Mouse (Mus musculus): Measurements from ENCODE around the gene Rsrc2. TPM values are rescaled to one million over a fixed set of nuclear protein-coding genes. Genes with fewer than 3 reads are reported as not detected.

Gene Rsrc2
- total RNA-seq, 2 experiments from 2014 or later: 75.6 to 80.5 TPM

DNA sequence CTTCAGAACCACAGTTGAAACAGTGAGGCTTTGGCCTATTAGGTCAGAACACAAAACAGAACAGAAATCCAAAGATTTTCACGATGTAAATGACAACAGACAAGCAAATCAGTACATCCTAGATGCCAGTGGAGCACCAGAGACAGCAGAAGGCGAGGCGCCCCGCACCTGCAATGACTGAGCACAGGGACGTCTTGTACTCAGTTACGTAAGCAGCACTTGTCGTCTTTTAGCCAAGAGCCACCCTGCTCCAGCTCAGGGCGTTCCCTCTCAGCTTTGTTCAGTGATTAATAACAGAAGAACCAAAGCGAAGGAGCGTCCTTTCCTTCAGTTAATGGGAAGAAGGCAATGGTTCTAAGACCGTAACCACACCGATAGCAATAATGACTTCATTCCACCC lies 40.6 kb downstream of the Rsrc2 start:
- no peak for DNase-seq (ENCODE audit: extremely low spot score in 1 of 2, low spot score in 2 of 2)
- intact Hi-C loops (cut with DNase I): no loop called here

DNA sequence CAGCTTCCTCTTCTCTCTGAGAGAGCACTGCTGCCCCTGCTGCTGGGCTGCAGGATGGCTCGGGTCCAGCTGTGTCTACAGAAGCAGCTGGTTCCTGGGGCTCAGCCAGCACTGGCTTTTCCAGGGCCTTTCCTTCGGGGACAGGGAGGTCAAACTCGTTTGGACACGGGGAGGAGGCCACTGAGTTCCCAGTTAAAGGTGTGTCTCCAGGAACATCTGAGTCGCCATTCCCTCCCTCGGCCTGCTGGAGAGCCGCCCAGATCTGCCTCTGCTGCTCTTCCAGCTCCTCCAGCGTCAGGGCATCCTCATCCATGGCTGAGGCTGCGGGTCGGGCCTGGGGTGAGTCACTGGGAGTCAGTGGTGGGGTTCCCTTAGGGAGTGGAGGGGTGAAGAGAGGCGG lies 48.6 kb downstream of the Rsrc2 start:
- intact Hi-C loops (cut with DNase I): loop anchor here (5.0 kb wide), 1 partner anchor 37 kb away; no protein-coding TSS in a partner anchor

DNA sequence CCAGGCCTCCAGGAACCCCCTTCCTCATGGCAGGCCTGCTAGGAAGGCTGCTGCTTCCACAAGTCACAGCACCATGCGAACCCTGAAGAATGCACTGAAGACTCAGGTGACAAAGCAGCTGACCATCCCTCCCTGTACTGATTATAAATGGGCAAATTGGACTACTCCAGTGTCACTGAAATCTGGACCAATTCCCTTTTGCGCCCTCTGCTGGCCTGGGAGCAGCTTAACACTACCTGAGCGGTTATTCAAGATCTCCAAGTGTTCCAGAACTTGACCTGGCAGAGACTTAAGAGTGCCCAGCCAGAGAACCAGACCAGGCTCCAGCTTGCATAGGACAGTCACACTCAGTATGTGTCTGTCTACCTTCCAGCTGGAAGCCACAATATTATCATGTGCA lies 50.0 kb downstream of the Rsrc2 start:
- DNase-seq (ENCODE audit: extremely low spot score in 1 of 2, low spot score in 2 of 2): peak; percentile 40 to 71
- intact Hi-C loops (cut with DNase I): loop anchor here (5.0 kb wide), 1 partner anchor 72 kb away; no protein-coding TSS in a partner anchor

More for the DNA sequence above, 48.6 kb downstream of the Rsrc2 start:
- DNase-seq (ENCODE audit: extremely low spot score in 1 of 2, low spot score in 2 of 2): peak; percentile 36 to 87

DNA sequence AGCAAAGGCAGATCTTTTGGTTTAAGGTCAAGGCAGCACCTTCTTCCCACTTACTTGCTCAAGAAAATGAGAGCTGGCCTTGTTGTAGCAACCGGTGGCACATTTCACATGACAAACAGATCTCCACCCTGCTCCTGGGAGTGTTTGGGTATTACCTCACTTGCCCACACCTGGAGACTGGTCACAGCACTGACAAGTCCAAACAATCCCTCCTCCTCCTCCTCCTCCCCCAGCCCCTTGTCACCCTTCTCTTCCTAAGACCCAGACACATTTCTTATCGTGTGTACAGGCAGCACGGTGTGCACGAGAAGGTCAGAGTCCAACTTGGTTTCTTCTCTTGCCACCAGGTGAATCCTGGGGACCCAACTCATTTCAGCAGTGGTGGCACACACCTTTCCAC lies 52.3 kb downstream of the Rsrc2 start:
- intact Hi-C loops (cut with DNase I): loop anchor here (5.0 kb wide), 1 partner anchor 70 kb away; no protein-coding TSS in a partner anchor
- no peak for DNase-seq (ENCODE audit: extremely low spot score in 1 of 2, low spot score in 2 of 2)

DNA sequence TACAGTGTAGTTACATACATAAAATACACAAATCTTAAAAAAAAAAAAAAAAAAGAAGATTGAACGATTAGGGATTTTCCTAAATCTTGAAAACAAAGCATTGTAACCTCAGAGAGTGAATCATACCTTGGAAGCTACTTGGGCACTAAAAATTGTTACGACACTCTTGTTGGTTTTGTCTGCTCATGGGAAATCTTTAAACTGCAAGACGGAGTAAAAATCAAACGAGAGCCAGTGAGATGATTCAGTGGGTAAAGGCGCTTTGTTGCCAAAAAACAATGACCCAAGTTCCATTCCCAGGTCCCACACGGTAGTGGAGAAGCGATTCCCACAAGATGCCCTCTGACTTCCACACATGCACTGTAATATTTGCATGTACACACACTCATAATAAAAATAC lies 53.0 kb downstream of the Rsrc2 start:
- intact Hi-C loops (cut with DNase I): loop anchor here (5.0 kb wide), 1 partner anchor 69 kb away; no protein-coding TSS in a partner anchor
- no peak for DNase-seq (ENCODE audit: extremely low spot score in 1 of 2, low spot score in 2 of 2)

DNA sequence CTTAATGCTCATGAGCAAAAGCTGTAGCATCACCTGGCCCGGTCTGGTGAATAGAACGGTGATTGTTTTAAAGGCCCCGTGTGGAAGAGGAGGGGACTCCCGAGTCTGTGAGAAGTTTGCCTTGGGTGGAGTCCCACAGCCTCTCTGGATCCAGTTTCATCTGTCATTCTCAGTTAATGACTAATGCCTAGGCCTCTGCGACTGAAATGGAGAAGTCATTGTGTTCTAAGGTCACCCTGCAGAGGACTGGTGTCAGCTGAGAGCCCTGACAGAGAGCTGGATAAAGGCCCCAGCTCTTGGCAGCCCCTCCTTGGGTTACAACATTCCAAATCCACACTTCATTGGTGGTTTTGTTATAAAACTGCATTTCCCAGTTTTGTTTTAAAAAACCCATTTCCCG lies 54.7 kb downstream of the Rsrc2 start:
- intact Hi-C loops (cut with DNase I): no loop called here
- no peak for DNase-seq (ENCODE audit: extremely low spot score in 1 of 2, low spot score in 2 of 2)

DNA sequence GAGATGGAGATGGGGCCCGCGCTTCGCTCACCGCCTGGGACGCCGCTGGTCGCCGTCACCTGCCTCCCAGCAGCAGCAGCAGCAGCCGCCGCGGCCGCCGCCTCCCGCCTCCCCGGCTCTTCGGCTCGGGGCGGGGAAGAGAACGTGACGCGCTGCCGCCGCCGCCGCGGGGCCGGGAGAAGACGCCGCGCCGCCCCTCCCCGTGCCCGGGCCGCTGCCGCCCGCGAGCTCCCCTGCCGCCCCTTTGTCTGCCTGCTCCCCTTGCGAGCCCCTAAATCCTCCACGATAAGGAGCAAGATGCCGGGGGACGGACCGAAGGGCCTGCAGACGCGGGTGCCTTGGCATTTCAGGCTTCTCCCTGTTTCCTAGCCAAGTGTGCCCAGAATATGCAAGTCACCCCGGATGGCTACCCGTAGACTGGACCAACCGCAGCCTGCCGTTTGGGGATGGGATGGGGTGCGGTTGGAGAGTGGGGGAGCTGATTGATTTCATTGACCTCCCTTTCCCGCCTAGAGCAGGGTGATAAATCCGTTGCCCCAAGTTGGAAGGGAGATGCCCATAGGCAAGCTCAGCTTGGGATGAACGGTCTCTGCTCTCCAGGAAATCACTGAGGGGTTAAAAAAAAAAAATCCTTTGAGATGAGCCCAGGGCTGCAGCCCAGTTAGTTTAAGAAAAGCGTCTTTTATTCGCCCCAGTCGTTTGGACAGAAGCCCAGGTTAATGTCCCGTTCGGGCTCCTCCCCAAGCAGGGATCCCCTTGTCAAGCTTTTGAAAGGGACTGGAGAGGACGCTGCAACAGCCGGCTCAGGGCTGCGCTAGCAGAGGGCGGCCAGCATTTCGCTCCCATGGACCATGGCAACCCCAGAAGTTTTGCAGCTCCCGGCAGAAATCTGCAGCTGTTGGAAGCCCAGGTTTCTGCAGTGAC lies 64.7 kb downstream of the Rsrc2 start, which contains the start of gene Clip1:
TSS of gene Clip1 (minus strand) at position 398 of the 924 bp plus-strand sequence.
- peak; percentile 67 to 83 for DNase-seq (ENCODE audit: extremely low spot score in 1 of 2, low spot score in 2 of 2)
- intact Hi-C loops (cut with DNase I): no loop called here

DNA sequence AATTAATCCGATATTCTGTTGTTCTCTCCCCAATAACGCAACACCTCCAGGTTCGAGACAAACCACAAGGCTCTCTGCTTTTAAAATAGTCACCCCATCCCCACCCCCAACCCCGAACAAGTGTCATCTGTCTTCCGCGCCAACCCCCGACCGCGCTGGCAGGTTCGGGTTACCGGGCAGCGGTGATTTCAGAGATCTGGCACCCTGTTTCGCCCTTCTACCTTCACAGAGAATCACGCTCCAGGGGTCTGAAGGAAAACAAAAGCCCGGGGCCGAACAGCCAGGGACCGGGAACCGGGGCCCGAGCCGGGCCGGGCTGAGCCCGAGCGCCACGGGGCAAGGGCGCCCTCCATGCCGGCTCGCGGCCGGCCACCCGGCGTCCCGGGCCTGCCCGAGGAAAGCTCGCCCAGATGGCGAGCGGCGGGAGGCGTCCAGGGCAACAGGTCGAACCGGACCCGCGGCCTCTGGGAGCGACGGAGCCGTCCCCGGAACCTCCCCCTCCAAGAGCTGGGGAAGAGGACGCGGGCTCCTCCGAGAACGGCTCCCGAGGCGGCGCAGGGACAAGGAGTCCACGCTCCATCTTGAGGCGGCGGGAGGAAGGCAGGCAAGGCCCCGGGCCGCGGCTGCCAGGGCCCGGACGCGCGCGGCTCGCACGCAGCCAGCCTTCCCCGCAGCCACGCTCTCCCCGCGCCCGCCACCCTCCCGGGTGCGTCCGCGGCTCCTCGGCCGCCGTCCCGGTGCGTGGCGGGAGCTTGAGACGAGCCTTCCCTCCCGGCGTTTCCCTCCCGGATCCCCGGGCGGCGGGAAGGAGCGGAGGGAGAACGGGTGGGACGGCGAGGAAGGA lies 65.6 kb downstream of the Rsrc2 start:
- peak; percentile 27 to 77 for DNase-seq (ENCODE audit: extremely low spot score in 1 of 2, low spot score in 2 of 2)
- intact Hi-C loops (cut with DNase I): no loop called here

DNA sequence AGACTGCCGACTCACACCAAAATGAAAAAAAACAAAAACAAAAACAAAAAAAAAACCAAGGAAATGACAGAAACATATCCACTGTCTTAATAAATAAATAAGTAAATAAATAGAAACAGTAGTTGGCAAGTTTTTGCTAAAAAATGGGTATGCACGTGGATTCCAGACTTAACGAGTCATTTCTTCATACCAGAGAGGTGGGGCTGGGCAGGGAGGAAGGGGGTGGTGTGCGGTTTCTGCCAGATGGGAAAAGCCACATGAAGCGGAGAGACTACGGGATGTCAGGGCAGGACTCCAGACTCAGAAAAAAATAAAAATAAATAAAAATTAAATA lies 66.2 kb downstream of the Rsrc2 start:
- intact Hi-C loops (cut with DNase I): no loop called here
- peak; percentile 28 to 46 for DNase-seq (ENCODE audit: extremely low spot score in 1 of 2, low spot score in 2 of 2)

DNA sequence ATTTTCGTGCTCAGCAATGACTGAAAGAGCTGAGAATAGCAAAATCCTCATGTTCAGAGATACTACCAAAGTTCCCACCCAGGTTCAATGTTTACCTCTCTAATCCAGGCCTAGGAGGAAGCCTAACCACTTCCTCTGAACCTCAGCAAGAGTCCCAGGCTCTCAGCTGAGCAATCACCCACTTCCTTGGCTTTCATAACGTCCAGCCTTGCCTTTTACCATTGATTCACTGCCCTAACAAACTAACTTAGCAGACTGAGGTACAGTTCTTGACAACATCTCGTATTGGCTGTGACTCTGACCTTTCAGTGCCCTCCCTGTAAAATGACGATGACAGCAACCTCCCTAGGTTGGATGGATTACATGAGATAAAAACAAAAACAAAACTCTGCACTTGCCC lies 66.8 kb downstream of the Rsrc2 start:
- DNase-seq (ENCODE audit: extremely low spot score in 1 of 2, low spot score in 2 of 2): no peak
- intact Hi-C loops (cut with DNase I): no loop called here

DNA sequence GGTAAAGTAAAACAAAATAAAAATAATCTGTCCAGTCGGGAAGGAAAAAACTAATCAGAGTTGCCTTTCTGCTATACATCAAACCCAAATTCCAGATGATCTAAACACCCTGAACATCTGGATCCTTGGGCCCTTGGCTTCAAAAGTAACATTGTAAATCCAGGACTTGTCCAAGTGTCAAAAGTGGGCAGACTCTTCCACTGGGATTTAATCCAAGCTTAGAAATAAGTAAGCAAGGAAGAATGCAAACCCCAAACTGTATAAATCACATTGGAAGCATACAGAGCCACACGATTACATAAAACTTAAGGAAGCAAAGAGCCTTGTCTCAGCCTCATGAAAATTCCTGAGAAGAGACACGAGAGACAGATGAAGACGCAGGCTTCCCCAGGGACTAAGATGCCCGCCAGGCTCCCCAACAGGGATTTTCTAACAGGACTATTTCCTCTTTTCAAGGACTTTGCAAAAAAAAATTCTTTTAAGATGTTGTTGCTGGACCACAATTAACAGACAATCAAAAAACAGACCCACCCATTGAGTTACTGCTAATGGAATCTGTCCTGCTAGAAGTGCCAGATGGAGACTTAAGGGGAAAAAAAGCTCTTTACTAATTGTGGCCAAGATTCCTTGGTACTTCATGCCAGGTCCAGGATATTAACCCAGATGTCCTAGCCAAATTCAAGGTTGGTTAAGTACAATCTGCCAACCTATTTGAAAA lies 69.5 kb downstream of the Rsrc2 start:
- no peak for DNase-seq (ENCODE audit: extremely low spot score in 1 of 2, low spot score in 2 of 2)
- intact Hi-C loops (cut with DNase I): no loop called here

DNA sequence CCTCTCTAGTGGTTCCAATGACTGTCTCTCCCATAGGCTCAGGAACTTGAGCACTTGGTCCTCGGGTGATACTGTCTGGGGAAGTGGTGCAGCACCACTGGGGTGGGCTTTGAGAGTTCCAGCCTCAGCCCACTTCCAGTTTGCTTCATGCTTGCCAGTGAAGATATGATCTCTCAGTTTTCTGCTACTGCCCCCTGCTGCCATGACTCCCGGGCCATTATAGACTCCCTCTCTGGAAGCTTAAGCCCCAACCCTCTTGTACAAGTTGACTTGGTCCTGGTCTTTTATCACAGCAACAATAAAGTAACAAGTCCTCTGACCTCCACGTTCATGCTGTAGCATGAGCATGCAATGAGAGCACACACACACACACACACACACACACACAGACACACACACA lies 70.1 kb downstream of the Rsrc2 start:
- intact Hi-C loops (cut with DNase I): no loop called here
- DNase-seq (ENCODE audit: extremely low spot score in 1 of 2, low spot score in 2 of 2): no peak

Other genes with a start within 250 kb of the Rsrc2 start
- 1 to 10 TPM; 1.1 to 1.2 TPM for gene B3gnt4, start 239.0 kb downstream of the Rsrc2 start, total RNA-seq (2021)
- 10 to 100 TPM; 41.3 to 45.8 TPM for gene Diablo, start 225.2 kb downstream of the Rsrc2 start, total RNA-seq (2021)
- 1 to 10 TPM; 4.7 to 5.0 TPM for gene Gm49027, start 223.9 kb downstream of the Rsrc2 start, total RNA-seq (2021)
- 10 to 100 TPM; 70.1 to 76.9 TPM for gene Vps33a, start 176.4 kb downstream of the Rsrc2 start, total RNA-seq (2021)
- 100 to 1,000 TPM; 112 to 122 TPM for gene Clip1, start 64.8 kb downstream of the Rsrc2 start, total RNA-seq (2021)
- gene Zcchc8, start 28.3 kb downstream of the Rsrc2 start, total RNA-seq (2021): 10 to 100 TPM; 45.0 to 47.6 TPM
- gene Kntc1, start 302 bp upstream of the Rsrc2 start, total RNA-seq (2021): 1 to 10 TPM; 2.6 to 2.8 TPM
- not detected for gene Hcar2, start 116.1 kb upstream of the Rsrc2 start, total RNA-seq (2021)
- gene Hcar1, start 130.6 kb upstream of the Rsrc2 start, total RNA-seq (2021): 1 to 10 TPM in 1 of 2 experiments, under 1 TPM in 1; 0.88 to 1.0 TPM
- gene Denr, start 157.8 kb upstream of the Rsrc2 start, total RNA-seq (2021): 10 to 100 TPM; 71.2 to 76.9 TPM
- 1 to 10 TPM; 1.5 to 2.4 TPM for gene Gm43518, start 178.0 kb upstream of the Rsrc2 start, total RNA-seq (2021)
- 1 to 10 TPM; 2.1 to 2.8 TPM for gene Ccdc62, start 181.3 kb upstream of the Rsrc2 start, total RNA-seq (2021)
- gene Hip1r, start 224.2 kb upstream of the Rsrc2 start, total RNA-seq (2021): 10 to 100 TPM; 82.4 to 93.4 TPM

All from left cerebral cortex, postnatal 10 days (tissue).